Mouse (Mus musculus): ENCODE data around the gene Lhx3. TPM values are rescaled to one million over a fixed set of nuclear protein-coding genes. Genes with fewer than 3 reads are reported as not detected.

Lhx3 gene
- not detected for polyA plus RNA-seq (2017; shearing (Covaris generic))

GRCm38 (mm10) chr2:26208126-26208789, at the start of gene Lhx3:
Gene Lhx3 (minus strand): TSS chr2:26208289.
- no peak for ATAC-seq

GRCm38 (mm10) chr2:26257315-26258096, 49.4 kb upstream of the Lhx3 start:
- ATAC-seq: no peak

DNA sequence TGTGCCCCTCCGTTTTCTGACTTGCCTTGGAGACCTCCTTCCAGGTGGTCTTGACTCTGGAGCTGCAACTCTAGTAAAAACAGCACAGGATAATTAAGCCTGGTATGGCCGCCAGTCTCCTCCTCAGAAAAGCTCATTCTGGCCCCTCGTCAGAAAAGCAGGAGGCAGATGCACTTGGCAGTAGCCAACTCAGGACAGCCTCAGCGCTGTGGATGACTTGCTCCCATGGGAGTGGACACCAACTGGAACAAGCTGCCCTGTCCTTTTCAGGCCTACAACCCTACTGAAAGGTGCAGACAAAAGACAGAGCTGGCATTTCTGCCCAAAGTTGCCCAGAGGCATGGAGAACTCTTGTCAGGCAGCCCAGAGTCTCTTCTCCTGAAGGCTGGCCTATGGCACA, 46.7 kb upstream of the Lhx3 start:
- ATAC-seq: no peak

GRCm38 (mm10) chr2:26252514-26253206, 44.6 kb upstream of the Lhx3 start:
- ATAC-seq: no peak

- no peak for ATAC-seq
Observed at GRCm38 (mm10) chr2:26247531-26247930, 39.4 kb upstream of the Lhx3 start.

DNA sequence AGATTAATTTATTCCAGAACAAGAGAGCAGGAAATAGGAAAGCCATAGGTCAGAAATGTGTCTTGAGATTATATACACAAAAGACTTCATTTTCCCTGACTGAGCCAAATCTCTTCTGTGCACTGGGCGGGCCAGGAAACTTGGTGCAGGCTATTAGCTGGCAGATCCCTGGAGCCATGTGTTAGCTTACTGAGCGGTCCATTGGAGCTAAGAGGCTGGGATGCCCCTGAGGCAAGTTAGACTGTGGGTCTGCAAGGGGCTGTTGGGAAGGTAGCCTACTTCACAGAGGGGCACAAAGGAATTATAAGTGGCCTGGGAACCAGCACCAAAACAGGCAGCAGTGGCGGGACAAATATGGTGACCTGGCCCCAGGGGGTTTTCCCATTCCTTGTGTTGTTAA, 32.8 kb upstream of the Lhx3 start:
- ATAC-seq: no peak

- ATAC-seq: no peak
Observed at GRCm38 (mm10) chr2:26240330-26240729, 32.2 kb upstream of the Lhx3 start.

- ATAC-seq: peak; percentile 65
Observed at GRCm38 (mm10) chr2:26237290-26237782, 29.2 kb upstream of the Lhx3 start, which contains the start of gene Qsox2. Gene Qsox2 (minus strand): TSS chr2:26237525.

GRCm38 (mm10) chr2:26236681-26237289, 28.7 kb upstream of the Lhx3 start:
- peak; percentile 49 for ATAC-seq

GRCm38 (mm10) chr2:26234771-26235170, 26.7 kb upstream of the Lhx3 start:
- ATAC-seq: no peak

- no peak for ATAC-seq
Observed at GRCm38 (mm10) chr2:26234253-26234652, 26.2 kb upstream of the Lhx3 start.

DNA sequence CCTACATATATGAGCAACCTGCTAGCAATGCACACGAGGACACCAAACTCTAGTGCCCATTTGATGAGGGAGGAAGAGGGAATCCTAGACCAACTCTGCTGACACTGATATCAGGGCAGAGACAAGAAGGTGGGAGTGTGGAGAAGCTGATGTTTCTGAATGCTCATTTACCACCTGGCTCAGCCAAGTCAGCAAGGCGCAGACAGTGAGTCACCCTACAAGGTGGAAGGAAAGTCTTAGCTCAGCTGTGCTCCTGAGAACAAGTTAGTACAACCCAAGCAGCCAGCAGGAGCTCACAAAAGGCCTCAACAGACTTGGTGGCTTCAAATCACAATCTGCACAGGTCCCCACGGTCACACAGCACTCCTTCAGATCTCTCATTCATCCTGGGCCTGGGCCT, 23.3 kb upstream of the Lhx3 start:
- ATAC-seq: no peak

GRCm38 (mm10) chr2:26230253-26230652, 22.2 kb upstream of the Lhx3 start:
- no peak for ATAC-seq

DNA sequence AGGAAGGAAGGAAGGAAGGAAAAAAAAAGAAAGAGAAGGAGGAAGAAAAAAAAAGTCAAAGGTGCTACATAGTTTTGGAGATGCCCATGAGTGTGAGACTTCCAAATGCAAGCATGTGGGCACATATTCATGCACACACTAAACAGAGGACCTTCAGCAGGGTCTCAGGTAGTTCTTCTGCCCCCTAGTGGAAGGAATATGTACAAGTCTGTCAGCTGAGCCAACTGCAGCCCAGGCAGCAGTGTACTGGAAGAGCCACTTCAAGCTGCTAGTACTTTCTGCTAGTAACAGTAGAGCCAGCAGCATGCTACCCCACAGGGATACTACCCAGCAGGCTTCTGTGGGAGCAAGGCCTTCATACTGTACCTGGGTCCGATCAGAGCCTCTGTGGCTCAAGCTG, 19.7 kb upstream of the Lhx3 start:
- ATAC-seq: peak; percentile 32

DNA sequence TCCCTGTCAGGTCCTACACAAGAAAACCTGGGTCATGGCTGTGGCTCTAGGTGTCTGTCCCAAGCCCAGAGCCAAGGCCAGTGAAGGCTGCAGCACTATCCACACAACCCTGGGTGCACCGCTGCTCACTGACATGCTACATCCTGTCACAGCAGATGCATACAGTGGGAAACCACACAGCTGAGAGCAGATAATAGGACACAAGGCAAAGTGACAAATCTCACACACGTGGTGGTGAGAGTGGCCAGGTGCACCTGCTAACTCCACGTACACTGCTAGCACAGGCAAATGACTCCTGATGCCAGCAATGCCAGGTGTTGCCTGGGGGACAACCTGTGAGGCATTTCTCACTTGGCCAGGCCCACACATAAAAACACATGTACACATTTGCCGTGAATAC, 17.2 kb upstream of the Lhx3 start:
- ATAC-seq: no peak

GRCm38 (mm10) chr2:26223961-26224360, 15.9 kb upstream of the Lhx3 start:
- ATAC-seq: no peak

- ATAC-seq: no peak
Observed at GRCm38 (mm10) chr2:26214526-26214925, 6.4 kb upstream of the Lhx3 start.

- ATAC-seq: no peak
Observed at GRCm38 (mm10) chr2:26209566-26209965, 1.5 kb upstream of the Lhx3 start.

DNA sequence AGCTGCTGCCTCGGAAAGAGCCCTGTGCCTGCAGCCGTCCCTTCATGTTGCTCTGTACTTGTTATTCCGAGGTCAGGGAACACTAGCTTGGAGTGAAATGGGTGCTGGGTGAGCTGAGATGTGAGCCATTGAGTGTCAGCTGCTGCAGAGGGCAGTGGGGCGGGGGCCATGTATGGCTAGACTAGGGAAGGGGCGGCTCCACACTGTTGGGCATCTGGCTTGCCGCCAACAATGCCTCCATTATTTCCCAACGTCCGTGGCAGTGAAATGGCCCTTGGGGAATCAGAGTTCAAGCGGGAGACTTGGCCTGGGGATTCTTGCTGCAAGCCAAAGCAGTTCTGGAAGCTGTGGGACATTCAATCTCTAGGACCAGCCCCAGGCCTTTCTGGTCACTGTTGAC, 530 bp downstream of the Lhx3 start:
- no peak for ATAC-seq

DNA sequence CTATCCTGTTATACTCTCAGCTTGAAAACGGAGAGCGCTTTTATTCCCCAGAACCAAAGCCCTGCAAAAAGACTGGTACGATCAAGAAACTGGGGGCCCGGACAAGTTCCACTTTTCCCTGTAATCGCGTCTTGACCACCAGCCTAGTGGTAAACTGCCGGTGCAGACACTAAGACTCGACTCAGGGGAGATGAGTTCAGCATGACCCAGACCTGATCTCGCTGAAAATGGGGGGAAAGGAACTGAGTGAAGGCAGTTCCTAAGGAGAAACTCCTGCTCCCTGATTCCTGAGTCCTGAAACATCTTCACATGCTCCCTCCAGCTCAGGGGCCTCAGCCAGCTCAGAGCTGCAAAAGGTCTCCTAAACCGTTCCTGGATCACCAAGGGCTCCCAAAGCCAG, 2.3 kb downstream of the Lhx3 start:
- ATAC-seq: no peak

DNA sequence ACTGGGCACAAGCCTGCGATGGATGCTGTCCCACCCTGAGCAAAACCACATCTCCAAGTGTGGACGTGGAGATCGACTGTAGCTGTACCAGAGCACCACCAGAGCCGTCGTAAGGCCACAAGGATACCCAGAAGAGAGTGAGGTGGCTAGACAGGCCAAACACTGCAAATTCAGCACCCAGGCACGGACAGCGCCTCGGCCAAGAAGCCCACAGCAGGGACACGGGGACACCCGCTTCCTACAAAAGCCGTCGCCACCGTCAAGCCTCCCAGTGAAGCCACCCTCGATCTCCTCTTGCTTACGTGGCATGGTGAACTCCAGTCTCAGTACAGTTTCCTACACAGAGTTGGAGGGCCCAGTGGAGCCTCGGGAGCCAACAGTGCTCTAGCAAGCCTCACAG, 3.0 kb downstream of the Lhx3 start:
- no peak for ATAC-seq

DNA sequence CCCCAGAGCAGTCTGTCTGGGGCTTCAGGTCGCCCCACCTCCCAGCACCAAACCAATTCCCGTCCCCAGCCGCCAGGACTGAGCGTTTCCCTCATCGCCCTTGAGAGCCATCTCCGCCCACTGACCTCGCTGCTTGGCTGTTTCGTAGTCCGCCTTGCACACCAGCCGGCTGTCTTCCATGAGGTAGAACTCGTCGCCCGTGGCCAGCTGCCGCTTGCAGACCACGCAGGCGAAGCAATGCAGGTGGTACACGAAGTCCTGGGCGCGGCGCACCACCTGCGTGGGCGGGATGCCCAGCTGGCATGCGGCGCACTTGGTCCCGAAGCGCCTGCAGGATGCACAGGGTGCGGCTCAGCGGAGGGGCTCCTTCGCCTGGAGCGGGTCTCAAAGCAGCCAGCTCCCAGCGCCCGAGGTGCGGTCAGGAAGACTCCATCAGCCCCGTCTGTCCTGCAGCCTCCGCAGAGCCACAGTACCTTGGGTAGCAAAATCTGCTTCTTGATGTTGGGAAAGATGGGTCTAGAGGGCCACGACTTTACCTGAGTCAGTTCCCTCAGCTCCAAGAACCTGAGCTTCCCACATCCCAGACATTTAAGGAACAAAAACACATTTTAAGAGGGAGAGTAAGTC, 5.1 kb downstream of the Lhx3 start:
- ATAC-seq: no peak
